Mouse (Mus musculus) cortical plate, adult 2 months (tissue): ENCODE data around the gene Pigf.
A peak's percentile ranks its signal among the peaks of the same experiment; 100 is the strongest.

Experiments used
- CTCF ChIP-seq: fragments of 200-500 bp; IDR thresholded peaks from 2 replicates; pipeline ENCODE4 v1.5.1; 2011; ENCODE audit warnings: mild to moderate bottlenecking, control low read depth, low read length; ENCODE audit not compliant: insufficient read depth; ENCODE audit errors: extremely low read depth
- POLR2A ChIP-seq: fragments of 200-500 bp; IDR thresholded peaks from 2 replicates; pipeline ENCODE4 v1.6.1; 2011; ENCODE audit warnings: mild to moderate bottlenecking, low read length, control low read depth; ENCODE audit not compliant: insufficient read depth; ENCODE audit errors: extremely low read depth

- TF ChIP-seq POLR2A (no peak), CTCF (peak; percentile 100)
Measured at GRCm38 (mm10) chr17:87044364-87044763, 19.2 kb upstream of the Pigf start.
